Mouse (Mus musculus): ENCODE measurements around the gene Ciao2b. TPM values are rescaled to one million over a fixed set of nuclear protein-coding genes. Genes with fewer than 3 reads are reported as not detected.
A peak's percentile ranks its signal among the peaks of the same experiment; 100 is the strongest.

Ciao2b gene
- polyA plus RNA-seq, 1 experiment from 2014 or later, result 90.2 TPM

- peak overlapping the region; percentile 76 for H3K4me2 ChIP-seq
- no peaks in the 10 kb centered on the region for H3K9me3 ChIP-seq
- H3K9ac ChIP-seq (replicated peaks), result no peak overlapping the region
- peaks cover 29% of the 10 kb centered on the region for H3K4me1 ChIP-seq (replicated peaks)
- H3K27ac ChIP-seq, result peak overlapping the region; percentile 85
- H3K36me3 ChIP-seq, result peaks cover 18% of the 10 kb centered on the region
- H3K27me3 ChIP-seq, result peaks cover 27% of the 10 kb centered on the region
- ATAC-seq (ENCODE audit: insufficient number of reproducible peaks, insufficient read depth, low FRiP score, low TSS enrichment, low read depth), result no peak
- WGBS, result 58% methylated on average over 6 of the region's 6 CpGs
- H3K4me3 ChIP-seq (replicated peaks), result no peak overlapping the region
Measured at GRCm38 (mm10) chr8:104632486-104632885, 9.3 kb downstream of the Ciao2b start.

- H3K36me3 ChIP-seq, result peaks cover 18% of the 10 kb centered on the region
- no peaks in the 10 kb centered on the region for H3K9me3 ChIP-seq
- peak overlapping the region; percentile 76 for H3K4me2 ChIP-seq
- WGBS, result 20% methylated on average over 5 of the region's 5 CpGs
- peaks cover 27% of the 10 kb centered on the region for H3K27me3 ChIP-seq
- peak overlapping the region; percentile 85 for H3K27ac ChIP-seq
- peak overlapping the region; percentile 45; the same call in 1 of the 2 replicates for H3K4me3 ChIP-seq (replicated peaks)
- ATAC-seq (ENCODE audit: insufficient number of reproducible peaks, insufficient read depth, low FRiP score, low TSS enrichment, low read depth), result peak; percentile 30
- H3K9ac ChIP-seq (replicated peaks), result no peak overlapping the region
- peaks cover 29% of the 10 kb centered on the region for H3K4me1 ChIP-seq (replicated peaks)
Measured at GRCm38 (mm10) chr8:104631975-104632374, 9.8 kb downstream of the Ciao2b start.

- H3K4me1 ChIP-seq (replicated peaks), result peaks cover 29% of the 10 kb centered on the region
- peaks cover 16% of the 10 kb centered on the region for H3K36me3 ChIP-seq
- ATAC-seq (ENCODE audit: insufficient number of reproducible peaks, insufficient read depth, low FRiP score, low TSS enrichment, low read depth), result peak; percentile 66
- peak within 1 kb of the TSS; percentile 52 for H3K9ac ChIP-seq (replicated peaks)
- peak within 1 kb of the TSS; percentile 85 for H3K27ac ChIP-seq
- H3K4me3 ChIP-seq (replicated peaks), result peak within 1 kb of the TSS; percentile 45
- H3K27me3 ChIP-seq, result peaks cover 27% of the 10 kb centered on the region
- H3K4me2 ChIP-seq, result peak within 1 kb of the TSS; percentile 76
- no peaks in the 10 kb centered on the region for H3K9me3 ChIP-seq
- WGBS, result 0% methylated on average over 28 of the region's 28 CpGs
Measured at GRCm38 (mm10) chr8:104630981-104631663, 10.6 kb downstream of the Ciao2b start, which contains the start of gene Rrad. Rrad (minus strand) TSS chr8:104631327.

- peaks cover 29% of the 10 kb centered on the region for H3K4me1 ChIP-seq (replicated peaks)
- WGBS, result 2% methylated on average over 36 of the region's 36 CpGs
- H3K27ac ChIP-seq, result no peak overlapping the region
- peak overlapping the region; percentile 52 for H3K9ac ChIP-seq (replicated peaks)
- no peaks in the 10 kb centered on the region for H3K9me3 ChIP-seq
- peaks cover 27% of the 10 kb centered on the region for H3K27me3 ChIP-seq
- H3K36me3 ChIP-seq, result peaks cover 10% of the 10 kb centered on the region
- H3K4me3 ChIP-seq (replicated peaks), result peak overlapping the region; percentile 45
- peak; percentile 8; the same call in 1 of the 2 replicates for ATAC-seq (ENCODE audit: insufficient number of reproducible peaks, insufficient read depth, low FRiP score, low TSS enrichment, low read depth)
- H3K4me2 ChIP-seq, result peak overlapping the region; percentile 76
Measured at GRCm38 (mm10) chr8:104630574-104630973, 11.2 kb downstream of the Ciao2b start.

DNA sequence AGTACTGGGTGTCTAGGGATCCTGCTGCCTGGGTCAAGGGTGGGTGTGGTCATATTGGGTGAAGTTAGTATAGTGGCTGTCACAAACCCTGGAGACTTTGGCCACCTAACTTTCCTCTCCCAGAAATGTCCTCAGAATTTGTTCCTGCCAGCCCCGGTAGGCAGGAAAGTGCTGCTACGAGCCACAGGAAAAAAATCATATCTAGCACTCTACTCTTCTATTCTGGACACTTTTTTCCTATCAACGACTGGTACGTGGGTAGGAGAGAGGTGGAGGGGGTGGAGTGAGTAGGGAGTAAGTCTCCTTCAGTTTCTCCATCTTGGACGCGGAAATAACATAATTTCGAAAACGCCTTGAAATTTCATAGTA lies 11.7 kb downstream of the Ciao2b start:
- Histone ChIP-seq H3K4me1 (replicated peaks) (peaks cover 29% of the 10 kb centered on the region), H3K36me3 (peaks cover 5% of the 10 kb centered on the region), H3K27me3 (peaks cover 27% of the 10 kb centered on the region), H3K9me3 (no peaks in the 10 kb centered on the region), H3K9ac (replicated peaks) (no peak overlapping the region), H3K4me3 (replicated peaks) (peak overlapping the region; percentile 45), H3K27ac (no peak overlapping the region), H3K4me2 (peak overlapping the region; percentile 76)
- ATAC-seq (ENCODE audit: insufficient number of reproducible peaks, insufficient read depth, low FRiP score, low TSS enrichment, low read depth), result no peak
- 42% methylated on average over 8 of the region's 8 CpGs for WGBS

DNA sequence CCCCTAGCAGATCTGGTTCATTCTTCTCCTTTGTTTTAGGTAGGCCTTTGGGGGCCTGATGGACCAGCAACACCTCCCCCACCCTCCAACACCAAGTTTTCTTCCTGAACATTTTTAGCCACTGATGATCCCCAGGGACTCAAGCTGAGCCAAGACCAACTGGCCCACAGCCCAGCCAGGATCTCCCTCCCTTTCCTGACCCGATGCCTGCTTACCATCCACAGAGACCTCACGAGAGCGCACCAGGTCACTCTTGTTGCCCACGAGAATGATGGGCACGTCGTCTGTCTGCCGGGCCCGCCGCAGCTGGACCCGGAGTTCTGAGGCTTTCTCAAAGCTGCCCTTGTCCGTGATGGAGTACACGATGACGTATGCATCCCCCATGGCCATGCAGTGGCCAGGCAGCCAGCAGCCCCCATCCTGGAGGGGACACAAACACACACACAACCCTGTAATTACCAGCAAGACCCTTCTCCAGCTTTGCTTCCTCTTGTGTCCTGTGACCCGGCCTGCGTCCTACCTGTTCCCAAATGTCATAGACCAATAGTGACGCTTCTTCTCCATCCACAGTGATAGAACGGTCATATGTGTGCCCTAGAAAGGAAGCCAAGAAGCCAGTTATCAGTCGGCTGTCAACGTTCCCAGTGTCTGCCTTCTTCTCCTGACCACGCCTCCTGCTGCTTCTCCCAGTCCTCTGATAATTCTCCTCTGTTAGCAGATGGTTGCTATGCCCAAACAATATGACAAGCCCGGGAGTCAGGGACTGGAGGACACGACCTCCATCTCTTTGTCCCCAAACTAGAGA lies 12.3 kb downstream of the Ciao2b start:
- no peaks in the 10 kb centered on the region for H3K9me3 ChIP-seq
- 0 out of 2 replicates have a peak overlapping the region, but pooled peaks have one; percentile 76 for H3K4me2 ChIP-seq
- peaks cover 27% of the 10 kb centered on the region for H3K27me3 ChIP-seq
- H3K4me3 ChIP-seq (replicated peaks), result 0 out of 2 replicates have a peak overlapping the region, but pooled peaks have one; percentile 45
- ATAC-seq (ENCODE audit: insufficient number of reproducible peaks, insufficient read depth, low FRiP score, low TSS enrichment, low read depth), result no peak
- H3K4me1 ChIP-seq (replicated peaks), result peaks cover 29% of the 10 kb centered on the region
- H3K36me3 ChIP-seq, result peaks cover under 1% of the 10 kb centered on the region; the same call in 1 of the 2 replicates
- WGBS, result 82% methylated on average over 22 of the region's 22 CpGs
- no peak overlapping the region for H3K27ac ChIP-seq
- no peak overlapping the region for H3K9ac ChIP-seq (replicated peaks)

DNA sequence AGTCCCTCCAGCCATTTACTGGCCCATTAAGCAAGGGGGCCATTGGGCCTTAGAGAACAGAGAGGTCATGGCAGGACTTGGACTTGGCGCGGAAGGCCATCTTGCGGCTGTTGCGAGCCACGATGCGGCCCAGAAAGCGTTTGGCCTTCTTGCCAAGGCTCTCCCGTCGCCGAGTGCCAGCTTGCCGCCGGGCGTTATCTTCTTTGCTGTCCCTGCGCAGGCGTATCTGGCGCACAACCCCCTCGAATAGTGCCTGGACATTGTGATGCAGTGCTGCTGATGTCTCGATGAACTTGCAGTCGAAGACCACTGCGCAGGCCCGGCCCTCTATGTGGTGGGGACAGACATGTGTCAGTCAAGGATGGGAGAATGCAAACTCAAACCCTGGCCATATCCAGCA lies 13.4 kb downstream of the Ciao2b start:
- Histone ChIP-seq H3K36me3 (no peaks in the 10 kb centered on the region), H3K4me3 (replicated peaks) (no peak overlapping the region), H3K9me3 (no peaks in the 10 kb centered on the region), H3K9ac (replicated peaks) (no peak overlapping the region), H3K4me2 (no peak overlapping the region), H3K27me3 (peaks cover 27% of the 10 kb centered on the region), H3K4me1 (replicated peaks) (peaks cover 29% of the 10 kb centered on the region), H3K27ac (no peak overlapping the region)
- 94% methylated on average over 21 of the region's 21 CpGs for WGBS
- ATAC-seq (ENCODE audit: insufficient number of reproducible peaks, insufficient read depth, low FRiP score, low TSS enrichment, low read depth), result no peak

DNA sequence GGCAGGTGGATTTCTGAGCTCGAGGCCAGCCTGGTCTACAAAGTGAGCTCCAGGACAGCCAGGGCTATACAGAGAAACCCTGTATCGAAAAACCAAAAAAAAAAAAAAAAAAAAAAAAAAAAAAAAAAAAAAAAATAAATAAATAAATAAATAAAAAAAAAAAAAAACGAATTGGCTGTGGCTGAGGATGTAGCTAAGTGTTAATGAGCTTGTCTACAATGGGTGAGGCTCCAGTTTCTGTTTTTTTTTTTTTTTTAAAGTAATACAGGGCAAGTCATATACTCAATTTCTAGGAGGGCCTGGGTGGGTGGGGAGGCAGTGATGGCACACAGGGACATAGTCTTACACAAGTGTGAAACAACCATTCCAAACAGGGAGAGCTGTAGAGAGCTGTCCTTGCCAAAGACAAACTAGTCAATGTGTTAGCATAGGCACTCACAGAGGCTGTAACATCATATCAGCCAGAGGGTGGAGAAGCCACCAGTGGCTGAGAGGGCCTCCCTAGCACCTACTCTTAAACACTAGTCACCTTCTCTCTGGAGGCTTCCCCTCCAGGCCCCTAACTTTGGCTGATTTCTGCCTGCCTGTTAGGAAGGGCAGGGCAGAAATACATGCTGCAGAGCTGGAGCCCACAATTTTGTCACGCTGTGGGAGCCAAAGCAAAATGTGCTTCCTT lies 14.6 kb downstream of the Ciao2b start:
- ATAC-seq (ENCODE audit: insufficient number of reproducible peaks, insufficient read depth, low FRiP score, low TSS enrichment, low read depth), result no peak
- no peaks in the 10 kb centered on the region for H3K9me3 ChIP-seq
- no peak overlapping the region for H3K4me2 ChIP-seq
- H3K27ac ChIP-seq, result no peak overlapping the region
- H3K4me3 ChIP-seq (replicated peaks), result no peak overlapping the region
- peaks cover 21% of the 10 kb centered on the region for H3K4me1 ChIP-seq (replicated peaks)
- 62% methylated on average over 4 of the region's 4 CpGs for WGBS
- no peak overlapping the region for H3K9ac ChIP-seq (replicated peaks)
- H3K36me3 ChIP-seq, result no peaks in the 10 kb centered on the region
- H3K27me3 ChIP-seq, result peaks cover 27% of the 10 kb centered on the region

GRCm38 (mm10) chr8:104624161-104624560 lies 17.6 kb downstream of the Ciao2b start, which contains the start of gene Cdh16:
Cdh16 (minus strand) TSS chr8:104624396.
- H3K4me2 ChIP-seq, result no peak within 1 kb of the TSS
- WGBS, result 70% methylated on average over 6 of the region's 6 CpGs
- no peak for ATAC-seq (ENCODE audit: insufficient number of reproducible peaks, insufficient read depth, low FRiP score, low TSS enrichment, low read depth)

GRCm38 (mm10) chr8:104620765-104621164 lies 21.0 kb downstream of the Ciao2b start:
- Histone ChIP-seq H3K9me3 (no peaks in the 10 kb centered on the region), H3K27ac (no peak overlapping the region), H3K27me3 (no peaks in the 10 kb centered on the region; the same call in 1 of the 2 replicates), H3K4me1 (replicated peaks) (no peaks in the 10 kb centered on the region), H3K4me2 (no peak overlapping the region), H3K36me3 (no peaks in the 10 kb centered on the region), H3K9ac (replicated peaks) (no peak overlapping the region), H3K4me3 (replicated peaks) (no peak overlapping the region)
- WGBS, result 77% methylated on average over 5 of the region's 5 CpGs
- ATAC-seq (ENCODE audit: insufficient number of reproducible peaks, insufficient read depth, low FRiP score, low TSS enrichment, low read depth), result no peak

More at GRCm38 (mm10) chr8:104624161-104624560, 17.6 kb downstream of the Ciao2b start, which contains the start of gene Cdh16:
- Histone ChIP-seq H3K9me3 (no peaks in the 10 kb centered on the region), H3K27me3 (peaks cover 4% of the 10 kb centered on the region; the same call in 1 of the 2 replicates), H3K4me3 (replicated peaks) (no peak within 1 kb of the TSS), H3K9ac (replicated peaks) (no peak within 1 kb of the TSS), H3K36me3 (no peaks in the 10 kb centered on the region), H3K27ac (no peak within 1 kb of the TSS), H3K4me1 (replicated peaks) (no peaks in the 10 kb centered on the region)

- no peaks in the 10 kb centered on the region for H3K9me3 ChIP-seq
- H3K4me3 ChIP-seq (replicated peaks), result no peak overlapping the region
- WGBS, result 77% methylated on average over 4 of the region's 4 CpGs
- H3K9ac ChIP-seq (replicated peaks), result no peak overlapping the region
- no peak overlapping the region for H3K27ac ChIP-seq
- H3K4me2 ChIP-seq, result no peak overlapping the region
- H3K27me3 ChIP-seq, result no peaks in the 10 kb centered on the region
- H3K36me3 ChIP-seq, result no peaks in the 10 kb centered on the region
- ATAC-seq (ENCODE audit: insufficient number of reproducible peaks, insufficient read depth, low FRiP score, low TSS enrichment, low read depth), result no peak
- no peaks in the 10 kb centered on the region for H3K4me1 ChIP-seq (replicated peaks)
Measured at GRCm38 (mm10) chr8:104613119-104613518, 28.6 kb downstream of the Ciao2b start.
